Mouse (Mus musculus): ENCODE measurements around the gene 1700122O11Rik. TPM values are rescaled to one million over a fixed set of nuclear protein-coding genes. Genes with fewer than 3 reads are reported as not detected.
A peak's percentile ranks its signal among the peaks of the same experiment; 100 is the strongest.

The 1700122O11Rik gene
- polyA plus RNA-seq, 1 experiment from 2014 or later, result not detected

DNA sequence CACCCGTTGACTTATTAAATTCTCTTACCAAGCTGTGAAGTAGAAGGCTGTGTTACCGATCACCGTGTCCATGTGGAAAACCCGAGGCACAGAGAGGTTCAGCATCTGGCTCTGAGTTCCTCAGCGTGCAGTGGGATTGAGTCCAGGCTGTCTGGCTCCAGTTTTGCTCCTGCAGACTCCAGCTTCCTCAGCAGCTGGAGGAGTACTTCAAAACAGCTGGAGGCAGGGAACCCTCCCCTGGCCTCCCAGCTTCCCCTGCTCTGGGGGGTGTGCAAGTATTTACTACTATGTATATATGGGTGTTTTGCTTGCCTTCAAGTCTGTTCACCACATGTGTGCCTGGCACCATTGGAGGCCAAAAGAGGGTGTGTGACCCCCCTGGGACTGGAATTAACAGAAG lies 9.8 kb downstream of the 1700122O11Rik start:
- no peak for DNase-seq (ENCODE audit: low spot score)

DNA sequence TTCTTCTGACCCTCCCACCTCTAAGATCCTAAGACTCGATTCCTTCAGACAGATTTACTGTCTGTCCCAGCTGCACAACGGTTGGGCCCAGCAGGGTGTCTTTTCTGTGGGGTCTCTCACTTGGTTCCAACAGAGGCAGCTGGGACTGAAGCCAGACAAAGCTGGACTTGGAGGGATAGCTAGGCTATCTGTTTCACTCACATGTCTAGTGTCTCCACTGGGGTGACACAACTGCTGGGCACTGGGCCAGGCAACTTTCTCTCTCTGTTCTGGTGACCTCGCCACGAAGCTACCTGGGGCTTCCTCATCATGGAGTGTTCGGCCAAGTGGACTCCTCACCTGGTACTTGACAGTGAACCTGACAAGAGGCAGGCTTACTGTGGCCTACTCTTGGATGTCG lies 10.4 kb downstream of the 1700122O11Rik start:
- no peak for DNase-seq (ENCODE audit: low spot score)

DNA sequence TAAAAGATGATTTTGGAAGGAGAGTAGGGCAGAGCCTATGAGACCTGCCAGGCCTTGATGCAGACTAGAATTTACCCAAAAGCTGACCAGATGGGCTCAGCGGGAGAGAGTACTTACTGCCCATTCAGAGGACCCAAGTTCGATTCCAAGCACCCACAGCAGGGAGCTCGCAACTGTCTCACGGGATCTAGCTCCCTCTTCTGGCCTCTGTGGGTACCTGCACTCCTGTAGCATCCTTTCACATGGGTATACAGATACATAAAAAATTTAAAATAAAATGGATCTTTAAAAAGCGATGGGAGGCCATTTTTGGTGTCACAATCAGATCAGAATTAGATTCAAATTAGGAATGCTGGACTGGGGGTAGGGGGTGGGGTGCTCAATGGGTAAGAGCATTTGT lies 11.1 kb downstream of the 1700122O11Rik start:
- no peak for DNase-seq (ENCODE audit: low spot score)

DNA sequence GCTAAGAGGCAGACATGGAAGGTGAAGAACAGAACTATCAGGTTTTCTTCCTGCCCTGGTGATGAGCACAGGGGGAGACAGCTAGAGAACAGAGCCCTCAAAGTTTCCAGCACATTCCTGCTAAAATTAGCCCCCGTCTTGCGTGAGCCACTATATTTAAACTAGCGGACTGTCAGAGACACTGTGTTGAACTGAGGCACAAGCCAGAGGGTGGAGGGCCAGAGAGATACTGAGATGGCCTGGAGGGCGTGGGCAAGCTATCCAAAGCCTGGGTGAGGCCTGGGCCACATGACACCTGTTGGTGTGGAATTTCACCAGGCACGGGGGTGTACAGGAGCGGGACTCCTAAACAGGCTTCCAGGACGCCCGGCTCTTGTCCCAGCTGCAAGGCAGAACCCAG lies 14.0 kb downstream of the 1700122O11Rik start:
- DNase-seq (ENCODE audit: low spot score), result no peak

DNA sequence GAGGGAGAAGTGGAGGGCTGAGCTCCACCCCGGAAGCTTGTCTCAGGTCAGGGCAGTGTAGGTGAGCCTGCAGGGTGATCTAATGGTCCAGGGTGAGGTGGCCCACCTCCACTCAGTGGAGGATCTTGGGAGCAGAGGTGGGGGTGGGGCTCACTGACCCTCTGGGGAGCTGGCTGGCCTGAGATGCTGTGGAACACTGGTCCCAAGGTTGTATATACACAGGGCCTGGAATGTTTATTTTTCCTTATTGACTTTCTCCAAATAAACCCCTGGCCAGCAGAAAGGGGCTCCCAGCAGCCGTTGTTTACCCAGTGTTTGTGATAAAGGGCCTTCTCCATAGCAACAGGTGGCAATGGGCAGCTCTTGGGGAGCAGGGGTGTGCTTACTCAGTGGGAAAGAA lies 18.5 kb downstream of the 1700122O11Rik start:
- no peak for DNase-seq (ENCODE audit: low spot score)

DNA sequence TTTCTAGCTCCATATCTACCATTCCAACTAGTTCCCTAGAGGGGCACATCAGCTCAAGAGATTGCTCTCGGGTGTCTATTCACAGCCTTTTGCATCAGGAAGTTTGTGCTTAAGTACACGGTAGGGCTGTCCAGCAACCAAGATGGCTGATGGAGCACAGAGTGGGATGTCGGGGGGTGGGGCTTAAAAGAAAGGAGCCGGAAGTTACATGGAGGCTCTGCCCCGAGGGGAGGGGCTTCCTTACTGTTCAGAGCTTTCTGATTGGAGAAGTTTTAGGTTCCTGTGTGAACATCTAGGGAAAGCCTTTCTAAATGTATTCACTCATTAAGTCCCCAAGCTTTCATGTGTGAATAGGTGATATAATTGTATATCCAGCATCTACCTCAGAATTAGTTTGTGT lies 21.5 kb downstream of the 1700122O11Rik start:
- no peak for DNase-seq (ENCODE audit: low spot score)

DNA sequence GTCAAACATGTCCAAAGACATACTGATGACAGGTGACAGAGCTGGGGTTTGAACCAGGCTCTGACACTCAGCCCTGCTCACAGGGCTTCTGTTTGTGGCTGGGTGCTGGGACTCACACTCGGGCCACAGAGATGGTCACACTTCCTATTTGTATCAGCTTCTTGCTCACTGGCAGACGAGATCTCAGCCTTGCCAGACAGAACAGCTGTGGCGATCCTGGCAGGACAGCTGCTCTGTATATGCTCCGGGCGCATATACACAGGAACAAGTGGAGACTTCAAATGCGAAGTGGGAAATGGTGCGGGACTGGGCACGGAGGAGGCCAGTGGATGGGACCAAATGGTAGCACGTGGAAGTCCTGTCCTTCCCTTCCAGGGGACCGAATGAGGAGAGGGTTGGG lies 25.5 kb downstream of the 1700122O11Rik start:
- no peak for DNase-seq (ENCODE audit: low spot score)

DNA sequence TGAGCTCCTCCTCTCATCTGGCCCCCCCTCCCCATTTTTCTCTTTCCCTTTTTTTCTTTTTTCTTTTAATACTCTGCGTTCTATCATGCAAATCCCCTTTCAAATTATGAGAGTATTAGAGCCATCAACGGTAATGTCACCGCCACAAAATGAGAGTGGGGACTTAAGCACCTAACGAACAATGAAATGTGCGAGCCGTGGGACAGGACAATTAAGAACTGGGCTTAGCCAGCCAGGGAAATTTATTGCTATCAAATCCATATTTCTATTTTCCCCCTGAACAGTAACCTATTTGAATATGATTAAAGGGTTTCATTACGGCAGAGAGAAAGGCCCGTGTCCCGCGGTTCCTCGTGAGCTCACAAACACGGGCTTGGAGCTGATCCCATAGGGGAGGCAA lies 27.0 kb downstream of the 1700122O11Rik start:
- no peak for DNase-seq (ENCODE audit: low spot score)

DNA sequence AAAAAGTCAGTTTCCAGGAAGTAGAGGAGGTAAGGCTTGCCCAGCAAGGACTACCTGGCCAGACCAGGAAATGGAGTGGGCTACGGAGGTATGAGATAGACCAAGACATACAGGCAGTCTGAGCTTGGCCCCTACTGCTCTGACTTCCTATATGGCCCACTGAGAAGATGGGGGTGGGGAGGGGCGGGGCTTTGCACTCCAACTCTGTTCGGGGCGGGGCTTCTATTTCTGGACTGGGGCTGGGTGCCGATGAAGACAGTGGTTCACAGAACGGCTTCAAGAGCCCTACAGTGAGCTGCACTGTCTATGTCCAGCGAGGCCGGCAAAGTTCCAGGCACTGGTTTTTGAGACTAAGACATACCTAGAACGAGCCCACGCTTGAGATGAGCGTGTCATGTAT lies 27.8 kb downstream of the 1700122O11Rik start:
- DNase-seq (ENCODE audit: low spot score), result no peak

DNA sequence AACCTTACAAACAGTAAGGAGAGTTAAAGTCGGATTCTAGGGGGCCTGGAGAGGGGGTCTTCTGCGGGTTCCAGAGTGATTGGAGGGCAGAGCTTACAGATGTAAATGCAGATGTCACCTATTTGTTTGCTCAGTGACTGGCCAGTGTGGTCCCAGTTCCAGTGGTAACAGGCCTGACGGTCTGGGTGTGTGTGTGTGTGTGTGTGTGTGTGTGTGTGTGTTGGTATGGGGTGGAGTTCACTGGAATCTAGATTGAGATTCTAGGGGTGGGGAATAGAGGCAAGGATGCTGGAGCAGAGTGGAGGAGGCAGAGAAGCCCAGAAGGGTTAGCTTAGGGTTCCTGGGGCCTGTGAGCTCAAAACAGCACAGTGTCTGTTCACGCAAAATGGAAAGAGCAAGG lies 32.3 kb downstream of the 1700122O11Rik start:
- no peak for DNase-seq (ENCODE audit: low spot score)

DNA sequence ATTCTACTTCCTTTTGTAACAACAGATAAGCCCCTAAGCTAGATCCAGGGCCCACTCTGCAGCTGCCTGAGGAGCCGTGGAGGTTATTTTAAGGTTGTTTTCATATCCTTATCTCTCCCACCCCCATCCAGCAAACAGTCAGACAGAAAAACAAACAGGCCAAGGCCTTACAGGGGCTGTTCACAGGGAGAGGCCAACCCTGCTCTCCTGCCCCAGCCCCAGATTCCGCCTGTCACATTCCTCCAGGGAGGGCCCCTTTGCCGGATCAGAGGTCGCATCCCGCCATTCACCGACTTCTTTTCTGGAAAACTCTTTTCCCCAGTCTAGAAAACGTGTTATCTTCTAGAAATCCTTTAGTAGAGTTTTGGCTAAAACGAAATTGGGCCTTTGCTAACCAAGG lies 33.0 kb downstream of the 1700122O11Rik start:
- no peak for DNase-seq (ENCODE audit: low spot score)

DNA sequence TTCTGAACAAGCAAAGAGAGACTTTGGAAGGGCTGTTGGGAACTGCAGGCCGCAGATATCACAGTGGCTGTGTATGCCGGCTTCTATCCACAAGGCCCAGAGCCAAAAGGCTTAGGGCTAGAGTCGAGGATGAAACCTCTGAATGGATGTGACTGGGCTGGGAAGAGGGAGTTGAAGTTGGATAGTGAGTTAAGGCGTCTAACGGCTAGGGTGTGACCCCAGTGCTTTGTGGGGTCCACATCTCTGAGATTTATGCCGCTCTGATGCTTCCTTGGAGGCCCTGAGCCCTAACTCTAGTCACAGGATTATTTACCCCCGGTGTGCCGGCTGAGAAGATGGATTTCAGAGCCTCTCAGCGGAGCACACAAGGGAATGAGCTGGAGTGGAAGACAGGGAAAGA lies 33.5 kb downstream of the 1700122O11Rik start:
- no peak for DNase-seq (ENCODE audit: low spot score)

DNA sequence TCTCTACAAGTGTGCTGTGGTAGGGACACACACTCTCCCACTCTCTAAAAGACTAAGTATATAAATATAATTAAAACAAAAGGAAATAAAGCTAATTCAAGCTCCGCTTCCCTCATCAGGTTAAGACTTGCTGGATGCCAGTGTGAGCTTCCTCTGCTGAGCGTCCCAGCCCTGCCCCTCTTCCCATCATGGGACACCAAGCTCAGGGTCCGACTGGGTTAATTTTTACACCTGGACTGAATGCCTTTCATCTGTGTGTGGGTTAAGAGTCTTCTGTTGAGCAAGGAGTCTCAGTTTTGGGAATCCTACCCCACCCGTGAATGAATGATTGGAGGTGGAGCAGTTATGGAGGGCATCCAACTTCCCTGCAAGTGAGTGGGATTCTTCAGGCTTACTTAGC lies 35.6 kb downstream of the 1700122O11Rik start:
- no peak for DNase-seq (ENCODE audit: low spot score)

DNA sequence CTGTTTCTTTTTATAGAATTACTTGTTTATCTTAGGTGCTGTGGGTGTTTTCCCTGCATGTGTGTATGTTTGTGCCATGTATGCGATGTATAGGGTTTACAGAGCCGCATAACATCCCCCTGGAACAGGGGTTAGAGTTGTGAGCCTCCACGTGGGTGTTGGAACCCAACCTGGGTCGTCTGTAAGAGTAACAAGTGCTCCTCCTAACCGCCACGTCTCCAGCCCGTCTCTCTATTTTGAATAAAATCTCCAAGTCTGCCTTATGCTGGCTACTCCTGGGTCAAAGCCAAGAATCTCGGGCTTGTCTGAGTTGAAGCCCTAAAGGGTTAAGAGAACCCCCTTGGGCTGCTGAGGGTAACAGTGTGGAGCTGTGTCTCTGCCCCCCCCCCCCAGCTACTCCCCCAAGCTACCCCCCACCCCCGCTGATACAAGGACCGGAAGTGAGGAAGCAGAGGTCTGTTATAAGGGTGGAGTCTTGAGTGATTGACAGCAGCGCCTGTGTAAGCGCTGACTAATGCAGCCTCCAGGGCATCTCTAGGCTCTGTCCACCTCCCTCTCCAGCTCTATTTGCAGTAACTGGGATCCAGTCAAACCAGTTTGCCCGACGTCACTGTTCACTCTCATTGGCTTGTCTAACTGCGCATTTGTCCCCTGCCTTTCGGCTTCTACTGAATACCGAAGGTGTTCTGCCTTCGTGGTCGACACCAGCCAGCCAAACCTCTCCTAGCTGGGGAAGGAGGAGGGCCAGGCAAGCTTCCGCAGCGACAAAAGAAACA lies 36.3 kb downstream of the 1700122O11Rik start:
- peak; percentile 79 for DNase-seq (ENCODE audit: low spot score)

DNA sequence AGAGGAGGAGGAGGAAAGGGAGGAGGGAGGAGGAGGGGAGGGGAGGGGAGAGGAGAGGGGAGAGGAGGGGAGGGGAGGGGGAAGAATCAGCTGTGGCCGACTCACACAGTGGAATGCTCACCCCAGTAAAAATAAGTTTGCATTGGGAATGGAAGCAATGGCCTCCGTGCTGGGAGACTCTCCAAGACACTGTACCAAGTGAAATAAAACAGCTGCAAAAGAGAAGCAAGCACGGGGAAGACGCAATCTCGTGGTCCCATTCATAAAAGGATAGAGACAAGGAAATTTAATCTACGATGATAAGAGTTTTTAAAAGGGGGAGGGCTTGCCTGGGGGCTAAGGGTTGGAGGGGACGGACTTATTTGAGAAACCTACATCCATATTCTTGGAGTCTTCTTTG lies 36.9 kb downstream of the 1700122O11Rik start:
- DNase-seq (ENCODE audit: low spot score), result no peak

DNA sequence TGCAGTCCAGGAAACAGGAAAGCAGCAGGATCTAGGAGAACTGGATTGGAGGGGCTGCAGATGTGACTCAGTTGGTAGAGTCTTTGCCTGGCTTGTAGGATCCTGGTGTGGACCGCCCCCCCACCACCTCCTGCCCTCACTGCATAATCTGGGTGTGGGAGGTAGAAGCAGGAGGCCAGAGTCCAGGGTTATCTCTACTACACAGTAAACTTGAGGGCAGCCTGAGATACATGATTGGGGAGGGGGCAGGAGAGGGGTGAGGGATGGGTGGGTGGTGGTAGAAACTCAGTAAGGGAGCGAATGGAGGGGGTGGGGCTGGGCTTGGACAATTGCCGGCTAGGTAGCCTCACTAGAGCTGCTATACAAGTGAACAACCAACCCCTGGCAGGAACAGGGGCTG lies 38.3 kb downstream of the 1700122O11Rik start:
- no peak for DNase-seq (ENCODE audit: low spot score)

DNA sequence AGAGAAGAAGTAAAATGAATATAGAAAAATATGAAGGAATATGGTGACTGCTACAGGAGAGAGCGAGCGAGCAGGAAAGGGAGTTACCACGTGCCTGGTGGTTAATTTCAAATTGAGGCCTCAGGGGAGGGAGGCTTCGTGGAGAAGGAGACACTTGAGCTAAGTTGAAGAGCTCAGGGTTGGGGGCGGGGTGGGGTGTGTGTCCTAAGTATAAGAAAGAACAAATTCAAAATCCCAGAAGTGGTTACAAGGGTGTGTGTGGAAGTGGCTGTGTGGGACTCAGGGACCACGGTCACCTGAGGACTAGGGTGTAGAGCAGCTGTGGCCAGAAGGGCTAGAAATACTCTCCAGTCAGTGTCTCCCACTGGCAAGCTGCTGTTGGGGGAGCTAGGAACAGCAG lies 38.7 kb downstream of the 1700122O11Rik start:
- DNase-seq (ENCODE audit: low spot score), result no peak

DNA sequence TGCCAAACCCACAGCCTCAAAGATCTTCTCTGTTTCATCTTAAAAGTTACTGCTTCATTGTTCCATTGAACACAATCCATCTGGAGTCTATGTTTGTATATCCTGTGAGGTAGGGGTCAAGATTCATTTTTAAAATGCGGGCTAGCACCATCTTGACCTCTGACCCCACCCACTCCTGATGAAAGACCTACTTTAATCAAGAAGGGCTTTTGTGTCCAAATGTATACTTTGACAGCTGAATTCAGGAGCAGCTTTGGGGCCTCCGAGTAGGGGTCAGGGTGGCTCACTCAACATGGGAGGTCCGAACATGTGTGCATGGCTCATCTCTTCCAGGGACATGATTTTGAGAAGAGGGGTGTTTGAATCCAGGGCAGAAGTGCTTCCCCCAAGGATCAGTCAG lies 40.3 kb downstream of the 1700122O11Rik start:
- DNase-seq (ENCODE audit: low spot score), result no peak

DNA sequence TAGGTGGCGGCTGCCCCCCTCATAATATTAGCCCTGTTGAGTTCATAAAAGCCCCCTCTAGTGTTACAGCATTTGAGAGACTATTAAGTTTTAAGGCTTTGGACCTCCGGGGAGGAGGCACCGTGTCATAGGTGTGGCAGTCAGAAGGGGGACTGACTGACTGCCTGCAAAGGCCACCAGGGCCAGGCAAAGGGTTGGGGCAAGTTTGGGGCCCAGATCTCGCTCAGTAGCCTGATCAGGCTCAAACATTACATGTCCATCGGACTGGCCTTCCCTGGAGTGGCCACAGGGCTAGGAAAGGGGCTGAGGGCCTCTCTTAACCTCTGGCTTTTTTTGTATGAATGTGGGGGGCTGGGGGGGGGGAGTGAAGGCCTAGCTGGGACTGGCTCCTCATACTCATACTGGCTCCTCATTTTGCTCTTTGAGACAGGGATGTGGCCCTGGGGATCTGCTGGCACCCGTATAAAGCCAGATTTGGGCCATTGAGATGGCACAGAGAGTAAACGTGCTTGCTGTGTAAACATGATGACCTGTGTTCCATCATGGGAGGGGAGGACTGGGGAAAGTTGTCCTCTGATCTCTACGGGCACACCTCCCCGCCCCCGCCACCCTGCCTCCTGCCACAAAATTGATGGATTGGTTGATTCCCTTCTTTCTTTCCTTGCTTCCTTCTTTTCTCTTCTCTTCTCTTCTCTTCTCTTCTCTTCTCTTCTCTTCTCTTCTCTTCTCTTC lies 47.5 kb downstream of the 1700122O11Rik start:
- no peak for DNase-seq (ENCODE audit: low spot score)

DNA sequence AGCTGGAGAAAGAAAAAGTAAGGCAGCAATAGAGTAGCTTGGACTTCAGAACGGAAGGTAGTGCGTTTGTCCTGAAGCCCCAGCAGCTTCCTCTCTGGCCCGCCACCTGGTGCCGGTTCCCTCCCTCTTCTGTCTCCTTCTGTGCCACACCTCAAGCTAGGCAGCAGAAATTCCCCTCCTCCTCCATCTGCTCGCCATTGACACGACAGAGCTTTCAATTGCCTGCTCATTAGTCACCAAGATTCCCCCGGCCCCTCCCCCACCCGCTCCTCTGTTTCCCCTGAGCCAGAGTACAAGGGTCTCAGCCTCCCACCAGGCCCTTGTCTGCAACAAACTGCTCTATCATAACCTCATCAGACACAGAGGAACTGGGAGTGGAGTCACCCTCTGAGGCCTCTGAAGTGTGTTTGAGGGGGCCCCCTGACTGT lies 48.1 kb downstream of the 1700122O11Rik start:
- DNase-seq (ENCODE audit: low spot score), result peak; percentile 51

DNA sequence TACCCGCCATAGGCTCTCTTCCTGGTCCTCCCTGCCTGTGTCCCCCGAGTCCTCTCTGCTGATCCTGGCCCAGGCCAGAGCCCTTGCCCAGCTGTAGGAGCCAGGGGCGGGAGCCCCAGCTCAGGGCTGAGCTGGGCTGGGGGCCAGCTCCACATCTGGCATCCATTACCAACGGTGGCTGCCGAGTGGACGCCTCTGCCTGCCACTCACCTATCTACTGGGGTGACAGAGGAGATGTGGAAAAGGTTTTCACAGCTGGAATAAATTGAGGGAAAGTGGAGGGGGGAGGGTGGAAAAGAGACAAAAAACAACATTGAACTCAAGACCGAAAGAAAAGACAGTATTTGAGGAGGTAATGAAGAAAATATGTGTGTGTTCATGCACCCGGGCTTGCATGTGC lies 49.3 kb downstream of the 1700122O11Rik start:
- DNase-seq (ENCODE audit: low spot score), result no peak

DNA sequence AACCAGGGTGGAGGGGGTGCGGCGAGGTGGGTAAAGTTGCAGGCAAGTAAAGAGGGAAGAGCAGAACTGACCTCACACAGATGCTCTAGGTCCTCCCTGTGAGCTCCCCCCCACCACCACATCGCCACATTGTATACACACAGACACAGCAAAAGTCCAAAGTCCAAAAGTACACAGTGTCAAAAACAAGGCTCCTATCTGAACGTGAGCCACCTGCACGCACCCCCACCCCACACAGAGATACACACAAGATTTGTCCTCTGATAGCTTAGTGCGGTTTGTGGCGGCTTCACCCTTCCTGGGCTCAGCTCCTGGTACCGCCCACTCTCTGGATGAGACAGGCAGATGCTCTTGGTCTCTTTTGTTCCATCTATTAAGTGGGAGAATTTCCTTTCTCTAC lies 50.0 kb downstream of the 1700122O11Rik start:
- DNase-seq (ENCODE audit: low spot score), result peak; percentile 38
